Mouse (Mus musculus): ENCODE data around the gene Pam.

GRCm38 (mm10) chr1:97887511-97887910 is 207.9 kb downstream of the Pam start:
- TF ChIP-seq POLR2A (IDR thresholded peaks at IDR 0.05; ENCODE audit: control insufficient read depth in 1 of 2, insufficient read depth in 1 of 2, low read depth in 1 of 2, low read length in 2 of 2, poor library complexity in 1 of 2) (no peak), EP300 (IDR thresholded peaks at IDR 0.05; ENCODE audit: low read depth in 1 of 2, low read length in 2 of 2) (no peak), POLR2AphosphoS2 (IDR thresholded peaks at IDR 0.05; ENCODE audit: low read length) (no peak), MEF2A (IDR thresholded peaks at IDR 0.05; ENCODE audit: extremely low read depth, insufficient replicate concordance, low read depth, low read length, poor library complexity, severe bottlenecking) (no peak), SIN3A (IDR thresholded peaks at IDR 0.05; ENCODE audit: low read length) (no peak), HCFC1 (IDR thresholded peaks at IDR 0.05; ENCODE audit: low read depth, low read length) (no peak), CTCF (IDR thresholded peaks at IDR 0.05 in 2 of 3, conservative IDR thresholded peaks at IDR 0.05 in 1 of 3; ENCODE audit: control insufficient read depth in 1 of 3, insufficient read depth in 1 of 3, low read depth in 2 of 3, low read length in 3 of 3, poor library complexity in 1 of 3, severe bottlenecking in 1 of 3) (no peak), USF1 (IDR thresholded peaks at IDR 0.05; ENCODE audit: low read depth, low read length) (no peak), USF2 (IDR thresholded peaks at IDR 0.05; ENCODE audit: borderline replicate concordance in 1 of 2, insufficient read depth in 1 of 2, low read depth in 1 of 2, low read length in 2 of 2) (no peak), MAX (IDR thresholded peaks at IDR 0.05; ENCODE audit: low read length) (no peak), TAL1 (IDR thresholded peaks at IDR 0.05; ENCODE audit: low read length) (no peak), KAT2A (conservative IDR thresholded peaks at IDR 0.05; ENCODE audit: low read depth, low read length) (no peak), JUND (IDR thresholded peaks at IDR 0.05; ENCODE audit: low read depth, low read length) (no peak), E2F4 (IDR thresholded peaks at IDR 0.05; ENCODE audit: borderline replicate concordance, low read depth, low read length) (no peak)
